Mouse (Mus musculus): ENCODE results near the gene Ints14. TPM values are rescaled to one million over a fixed set of nuclear protein-coding genes. Genes with fewer than 3 reads are reported as not detected.

The Ints14 gene
- total RNA-seq (2021), result 10 to 100 TPM; 21.9 to 23.3 TPM
- long read RNA-seq, transcript Ints14-202 (13 exons, 2,820 nt), result major isoform, 10 of 16 reads
- long read RNA-seq, partial matches to known transcripts, result 3 of 16 reads
- long read RNA-seq, other reads (novel, unspliced or antisense), result 2 of 16 reads

- peak; percentile 98 to 99 for DNase-seq (ENCODE audit: low spot score in 2 of 2)
Observed at GRCm38 (mm10) chr9:64960117-64960977, at the start of gene Ints14. Ints14 (plus strand) TSS chr9:64960905.

- DNase-seq (ENCODE audit: low spot score in 2 of 2), result no peak
Observed at GRCm38 (mm10) chr9:64913406-64913805, 47.3 kb upstream of the Ints14 start.

GRCm38 (mm10) chr9:64913973-64914372 is 46.7 kb upstream of the Ints14 start:
- DNase-seq (ENCODE audit: low spot score in 2 of 2), result no peak

GRCm38 (mm10) chr9:64914629-64915028 is 46.1 kb upstream of the Ints14 start:
- DNase-seq (ENCODE audit: low spot score in 2 of 2), result no peak

- no peak for DNase-seq (ENCODE audit: low spot score in 2 of 2)
Observed at GRCm38 (mm10) chr9:64918560-64918959, 42.1 kb upstream of the Ints14 start.

- no peak for DNase-seq (ENCODE audit: low spot score in 2 of 2)
Observed at GRCm38 (mm10) chr9:64925771-64926170, 34.9 kb upstream of the Ints14 start.

GRCm38 (mm10) chr9:64926201-64926991 is 34.3 kb upstream of the Ints14 start:
- DNase-seq (ENCODE audit: low spot score in 2 of 2), result peak; percentile 57 to 63

- DNase-seq (ENCODE audit: low spot score in 2 of 2), result no peak
Observed at GRCm38 (mm10) chr9:64930256-64930655, 30.4 kb upstream of the Ints14 start.

- DNase-seq (ENCODE audit: low spot score in 2 of 2), result no peak
Observed at GRCm38 (mm10) chr9:64931751-64932610, 28.7 kb upstream of the Ints14 start.

GRCm38 (mm10) chr9:64934015-64934754 is 26.5 kb upstream of the Ints14 start:
- no peak for DNase-seq (ENCODE audit: low spot score in 2 of 2)

- DNase-seq (ENCODE audit: low spot score in 2 of 2), result peak; percentile 58 to 74
Observed at GRCm38 (mm10) chr9:64936508-64936907, 24.2 kb upstream of the Ints14 start.

- DNase-seq (ENCODE audit: low spot score in 2 of 2), result no peak
Observed at GRCm38 (mm10) chr9:64937491-64937890, 23.2 kb upstream of the Ints14 start.

- DNase-seq (ENCODE audit: low spot score in 2 of 2), result no peak
Observed at GRCm38 (mm10) chr9:64938535-64938934, 22.2 kb upstream of the Ints14 start.

GRCm38 (mm10) chr9:64939281-64939680 is 21.4 kb upstream of the Ints14 start:
- DNase-seq (ENCODE audit: low spot score in 2 of 2), result no peak

GRCm38 (mm10) chr9:64939790-64940189 is 20.9 kb upstream of the Ints14 start:
- DNase-seq (ENCODE audit: low spot score in 2 of 2), result no peak

- no peak for DNase-seq (ENCODE audit: low spot score in 2 of 2)
Observed at GRCm38 (mm10) chr9:64940731-64941346, 19.9 kb upstream of the Ints14 start.

GRCm38 (mm10) chr9:64941650-64942049 is 19.1 kb upstream of the Ints14 start:
- no peak for DNase-seq (ENCODE audit: low spot score in 2 of 2)

GRCm38 (mm10) chr9:64943997-64944396 is 16.7 kb upstream of the Ints14 start:
- DNase-seq (ENCODE audit: low spot score in 2 of 2), result no peak

GRCm38 (mm10) chr9:64947483-64948095 is 13.1 kb upstream of the Ints14 start:
- no peak for DNase-seq (ENCODE audit: low spot score in 2 of 2)

Data from layer of hippocampus, postnatal 10 days (tissue).